Mouse (Mus musculus): ENCODE measurements around the gene Cfap45.

Cfap45 gene

DNA sequence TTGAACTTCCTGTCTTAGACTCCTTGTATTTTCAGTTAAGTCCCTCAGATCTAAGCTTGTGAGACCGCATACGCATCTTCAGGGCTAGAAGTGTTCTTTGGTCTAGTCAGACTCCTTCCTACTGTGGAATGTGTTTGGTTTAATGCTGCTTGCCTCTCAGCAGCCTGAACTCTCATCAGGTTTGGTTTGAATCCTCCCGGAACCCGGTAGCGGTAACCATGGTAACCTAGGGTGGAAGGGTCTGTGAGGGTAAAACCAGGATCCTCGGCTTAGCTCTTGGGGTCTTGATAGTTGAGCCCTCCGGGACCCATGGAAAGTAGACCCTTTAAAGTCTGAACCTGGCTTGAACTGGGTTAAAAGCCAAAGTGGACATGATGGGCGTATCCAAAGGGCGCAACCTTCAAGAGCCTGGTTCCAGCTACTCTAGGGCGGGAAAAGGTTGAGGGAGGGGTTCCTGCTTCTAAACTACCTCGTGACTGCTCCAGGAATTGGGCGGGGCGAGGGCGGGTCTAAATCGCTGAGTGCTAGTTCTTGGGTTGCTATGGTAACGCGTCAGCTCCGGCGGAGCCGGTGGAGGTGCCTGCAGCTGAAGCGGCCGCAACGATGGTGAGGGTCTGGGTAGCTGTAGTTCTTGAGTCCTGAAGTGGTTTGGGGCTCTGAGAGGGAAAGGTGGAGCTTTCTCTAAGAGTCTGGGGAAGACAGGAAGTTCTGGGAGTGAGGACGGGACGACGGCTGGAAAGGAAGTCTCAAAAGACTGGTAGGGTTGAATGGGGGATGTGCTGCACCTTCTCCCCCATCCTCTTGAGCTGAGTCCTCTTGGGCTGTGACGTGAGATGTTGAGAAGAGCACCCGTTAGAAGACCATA lies at the start of gene Cfap45:
Cfap45 (plus strand) TSS at position 226 of the 865 bp plus-strand sequence.
- DNase-seq (ENCODE audit: low spot score) = peak; percentile 99

DNA sequence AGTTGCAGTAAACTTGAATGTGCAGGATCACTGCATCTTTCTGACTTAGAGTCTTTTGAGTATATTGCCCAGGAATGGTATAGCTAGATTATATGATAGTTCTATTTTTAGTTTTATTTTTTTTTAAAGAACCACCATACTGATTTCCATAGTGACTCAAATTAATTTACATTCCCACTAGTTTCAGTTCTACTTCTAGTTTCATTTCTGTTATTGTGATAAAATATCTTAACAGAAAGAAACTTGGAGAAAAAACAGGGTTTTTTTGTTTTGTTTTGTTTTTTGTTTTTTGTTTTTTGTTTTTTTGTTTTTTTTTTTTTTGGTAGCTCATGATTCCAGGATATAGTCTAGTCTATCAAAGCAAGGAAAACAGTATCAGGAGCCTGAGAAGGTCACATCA lies 47.7 kb upstream of the Cfap45 start:
- no peak for DNase-seq (ENCODE audit: low spot score)

DNA sequence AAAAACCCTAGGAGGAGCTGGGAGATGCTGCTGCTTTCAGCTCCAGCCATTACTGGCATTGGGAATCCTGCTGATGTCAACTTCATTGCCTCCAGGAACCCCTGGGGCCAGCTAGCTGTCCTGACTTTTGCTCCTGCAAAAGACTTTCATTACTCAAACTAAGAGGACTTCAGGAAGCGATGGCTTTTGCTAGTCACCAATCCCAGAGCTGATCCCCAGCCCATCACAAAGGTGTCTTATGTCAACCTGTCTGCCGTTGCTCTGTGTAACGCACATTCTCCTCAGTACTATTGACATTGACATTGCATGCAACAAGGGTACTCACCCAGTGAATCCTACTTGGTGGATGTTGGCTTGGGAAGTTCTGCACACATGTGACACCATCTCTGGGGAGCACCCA lies 46.4 kb upstream of the Cfap45 start:
- no peak for DNase-seq (ENCODE audit: low spot score)

DNA sequence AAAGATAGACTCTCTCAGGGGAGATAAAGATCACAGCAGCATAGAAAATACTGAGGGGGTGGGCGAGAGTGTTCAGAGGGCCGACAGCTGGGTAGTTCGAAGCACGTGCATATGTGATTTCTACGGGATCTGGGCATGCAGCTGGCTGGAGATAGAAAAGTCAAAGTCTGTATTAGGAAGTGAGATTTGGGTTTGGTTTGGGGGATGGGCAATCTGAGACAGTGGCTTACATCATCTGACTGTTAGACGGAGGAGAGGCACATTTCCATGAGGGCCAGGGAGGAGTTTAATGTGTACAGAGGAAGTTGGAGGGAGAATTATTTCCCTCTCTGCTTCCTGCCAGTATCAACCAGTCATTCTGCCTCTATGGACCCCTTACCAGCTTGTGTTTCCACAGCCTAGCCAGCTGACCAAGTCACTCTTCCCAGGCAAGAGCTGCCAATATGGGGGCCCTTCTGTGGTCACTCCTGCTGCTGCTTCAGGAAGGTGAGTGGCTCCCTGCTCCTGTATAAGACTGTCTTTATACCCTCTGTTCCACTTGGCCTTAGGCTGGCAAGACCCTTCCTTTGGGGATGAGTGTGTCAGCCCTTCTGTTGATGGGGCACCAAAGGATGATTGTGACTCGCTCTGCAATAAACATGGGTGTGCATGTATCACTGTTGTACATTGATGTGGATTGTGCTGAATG lies 45.4 kb upstream of the Cfap45 start, which contains the start of gene Slamf9:
Slamf9 (plus strand) TSS at position 305 of the 688 bp plus-strand sequence.
- DNase-seq (ENCODE audit: low spot score) = no peak

DNA sequence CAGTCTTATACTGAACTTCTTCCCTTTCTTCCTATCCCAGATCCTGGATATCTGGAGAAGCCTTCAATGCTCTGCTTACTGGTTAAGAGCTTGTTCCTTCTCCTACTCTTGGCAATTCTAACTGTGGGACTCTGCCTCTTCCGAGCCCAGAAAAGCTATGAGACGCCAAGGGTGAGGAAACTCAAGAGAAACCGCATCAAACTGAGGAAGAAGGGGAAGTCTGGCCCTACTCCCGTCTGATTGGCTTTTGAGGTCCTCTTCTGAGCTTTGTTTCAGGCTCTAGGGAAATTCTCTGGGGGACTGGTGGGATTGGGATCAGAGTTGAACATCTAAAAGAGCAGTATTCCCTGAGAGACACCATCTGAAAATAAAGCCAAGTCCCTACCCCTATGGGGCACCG lies 42.6 kb upstream of the Cfap45 start:
- no peak for DNase-seq (ENCODE audit: low spot score)

DNA sequence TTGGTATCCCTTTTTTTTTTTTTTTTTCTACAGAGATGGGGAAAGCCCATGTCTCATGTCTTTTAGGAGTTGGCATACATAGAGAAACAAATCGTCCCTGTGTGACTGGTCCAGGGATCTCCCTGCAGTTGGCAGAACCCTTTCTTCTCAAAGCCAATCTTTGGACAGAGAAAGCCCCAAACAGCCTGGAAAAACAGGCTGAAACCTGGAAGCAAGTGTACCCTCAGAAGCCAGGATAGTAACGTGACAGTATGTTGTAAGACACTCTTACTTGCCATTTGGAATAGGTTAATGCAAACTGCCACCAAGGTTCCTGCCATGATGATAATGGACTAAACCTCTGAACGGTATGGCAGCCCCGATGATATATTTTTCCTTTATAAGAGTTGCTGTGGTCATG lies 40.2 kb upstream of the Cfap45 start:
- no peak for DNase-seq (ENCODE audit: low spot score)

- no peak for DNase-seq (ENCODE audit: low spot score)
Measured at GRCm38 (mm10) chr1:172481111-172481510, 39.5 kb upstream of the Cfap45 start.

DNA sequence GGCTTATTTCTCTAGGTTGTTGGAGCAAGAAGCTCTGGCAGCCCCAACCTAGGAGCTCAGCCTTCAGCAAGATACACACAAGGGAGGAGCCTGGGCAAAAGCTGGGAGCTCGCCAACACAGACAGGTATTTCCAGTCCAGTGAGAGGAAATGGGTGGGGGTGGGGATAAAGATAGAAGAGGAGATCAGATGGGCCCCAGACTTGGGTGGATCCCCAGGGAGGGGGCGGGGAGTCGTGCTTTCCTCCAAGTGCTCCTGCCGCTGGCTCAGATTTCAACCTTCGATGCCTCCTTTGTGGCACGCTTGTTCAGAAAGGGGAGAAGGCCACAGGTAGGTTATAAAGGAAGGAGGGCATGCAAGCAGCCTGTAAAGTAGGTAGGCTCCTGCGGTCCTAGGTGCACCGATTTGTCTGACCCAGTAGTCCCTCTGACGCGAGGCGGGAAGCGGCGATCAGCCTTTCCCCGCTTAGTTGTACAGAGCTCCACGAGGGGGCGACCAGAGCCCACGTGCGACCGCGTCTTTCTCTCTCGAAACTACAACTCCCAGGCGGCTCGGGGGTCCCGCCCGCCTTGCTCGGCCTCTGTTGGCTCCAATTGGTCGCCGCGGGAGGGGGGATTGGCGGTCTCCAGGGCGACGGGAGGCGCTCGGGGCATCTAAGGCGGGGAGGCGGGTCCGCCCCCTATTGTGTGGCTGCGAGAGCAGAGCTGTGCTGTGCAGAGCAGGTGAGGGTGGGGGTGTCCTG lies 38.9 kb upstream of the Cfap45 start, which contains the start of gene Igsf9:
Igsf9 (plus strand) TSS at position 249 of the 741 bp plus-strand sequence.
- DNase-seq (ENCODE audit: low spot score) = peak; percentile 98

GRCm38 (mm10) chr1:172482518-172483360 lies 37.9 kb upstream of the Cfap45 start:
- no peak for DNase-seq (ENCODE audit: low spot score)

- no peak for DNase-seq (ENCODE audit: low spot score)
Measured at GRCm38 (mm10) chr1:172483361-172483660, 37.3 kb upstream of the Cfap45 start.

- DNase-seq (ENCODE audit: low spot score) = no peak
Measured at GRCm38 (mm10) chr1:172484236-172484635, 36.4 kb upstream of the Cfap45 start.

DNA sequence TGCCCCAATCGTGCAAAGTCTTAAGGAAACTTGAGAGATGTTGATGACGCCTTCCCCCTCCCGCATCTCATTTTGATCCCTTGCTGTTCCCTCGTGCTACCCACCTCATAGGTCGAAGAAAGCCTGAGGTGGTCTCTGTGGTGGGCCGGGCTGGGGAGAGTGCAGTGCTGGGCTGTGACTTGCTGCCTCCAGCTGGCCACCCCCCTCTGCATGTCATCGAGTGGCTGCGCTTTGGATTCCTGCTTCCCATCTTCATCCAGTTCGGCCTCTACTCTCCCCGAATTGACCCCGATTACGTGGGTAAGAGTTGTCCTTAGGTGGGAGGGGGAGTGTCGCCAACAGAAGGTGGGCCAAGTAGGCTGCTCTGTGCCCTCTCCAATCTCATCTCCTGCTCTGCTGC lies 35.9 kb upstream of the Cfap45 start:
- DNase-seq (ENCODE audit: low spot score) = no peak

DNA sequence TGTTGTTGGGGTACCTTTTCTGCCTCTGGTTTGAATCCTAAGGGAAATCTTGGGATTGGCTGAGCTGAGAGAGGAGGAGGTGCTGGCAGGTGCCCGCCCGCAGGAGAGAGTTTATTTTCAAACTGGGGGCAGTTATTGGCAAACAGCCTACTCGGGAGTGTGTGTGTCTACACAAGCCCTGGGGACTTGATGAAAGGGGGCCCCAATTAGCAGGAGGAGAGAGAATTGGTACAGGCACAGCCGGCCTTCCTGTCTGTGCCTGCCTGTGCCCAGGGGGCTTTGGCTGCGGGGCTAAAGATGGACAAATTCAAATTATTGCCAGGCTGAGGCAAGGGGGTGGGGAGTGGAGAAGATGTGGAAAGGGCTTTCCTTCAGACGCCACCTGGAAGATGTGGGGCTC lies 34.8 kb upstream of the Cfap45 start:
- no peak for DNase-seq (ENCODE audit: low spot score)

DNA sequence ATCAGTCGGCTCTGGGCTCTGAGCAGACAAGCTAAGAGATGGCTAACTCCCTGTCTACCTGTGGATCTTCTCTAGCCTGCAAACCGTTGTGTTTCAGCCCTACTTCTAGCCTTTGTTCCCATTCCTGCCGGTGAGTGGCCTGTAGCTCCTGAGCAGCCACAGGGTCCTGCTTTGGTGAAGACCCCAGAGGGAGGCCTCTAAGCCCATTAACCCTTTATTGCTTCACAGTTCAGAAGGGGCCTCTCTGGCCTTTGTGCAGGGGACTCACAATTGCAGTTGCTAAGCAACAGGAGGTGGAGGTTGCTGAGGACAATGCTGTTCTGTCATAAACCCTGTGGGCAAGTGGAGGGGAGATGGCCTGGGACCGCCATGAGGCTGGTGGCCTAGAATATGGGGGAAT lies 34.4 kb upstream of the Cfap45 start:
- DNase-seq (ENCODE audit: low spot score) = peak; percentile 75

DNA sequence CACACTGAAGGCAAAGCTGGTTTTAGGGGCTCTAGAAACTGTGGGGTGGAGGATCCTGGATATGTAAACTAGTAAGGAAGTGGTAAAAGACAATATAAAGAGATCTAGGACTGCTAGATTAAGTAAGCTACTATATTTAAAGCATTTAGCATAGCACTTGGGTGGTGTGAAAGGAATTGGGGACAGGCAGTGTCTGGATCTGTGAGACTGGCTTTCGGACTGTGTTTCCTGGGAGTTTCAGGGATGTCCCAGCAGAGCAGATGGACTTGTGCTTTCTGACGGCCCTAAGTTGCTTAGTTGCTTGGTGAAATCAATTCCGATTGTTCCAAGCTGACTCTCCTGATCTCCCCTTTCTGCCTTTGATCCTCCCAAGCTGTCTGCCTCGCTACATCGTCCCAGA lies 34.0 kb upstream of the Cfap45 start:
- no peak for DNase-seq (ENCODE audit: low spot score)

DNA sequence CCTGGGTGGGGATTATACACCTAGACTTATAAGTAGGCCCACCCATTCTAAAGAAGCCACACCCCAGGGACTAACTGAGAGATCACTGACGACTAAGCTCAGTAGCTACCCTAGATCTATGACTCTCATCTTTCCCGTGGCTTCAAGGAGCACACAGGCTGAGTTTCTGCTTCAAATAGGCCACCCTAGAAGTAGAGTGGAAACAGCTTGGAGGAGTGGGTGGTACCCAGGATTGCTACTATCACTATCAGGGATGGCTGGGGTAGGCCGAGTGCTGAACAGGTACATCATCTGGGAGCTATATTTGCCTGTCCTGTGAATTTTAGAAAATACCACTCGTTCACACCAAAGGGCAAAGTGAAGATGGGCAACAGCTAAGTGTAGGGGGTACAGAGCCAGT lies 32.7 kb upstream of the Cfap45 start:
- DNase-seq (ENCODE audit: low spot score) = no peak

- DNase-seq (ENCODE audit: low spot score) = no peak
Measured at GRCm38 (mm10) chr1:172488831-172489230, 31.8 kb upstream of the Cfap45 start.

GRCm38 (mm10) chr1:172489585-172490250 lies 30.9 kb upstream of the Cfap45 start:
- DNase-seq (ENCODE audit: low spot score) = no peak

DNA sequence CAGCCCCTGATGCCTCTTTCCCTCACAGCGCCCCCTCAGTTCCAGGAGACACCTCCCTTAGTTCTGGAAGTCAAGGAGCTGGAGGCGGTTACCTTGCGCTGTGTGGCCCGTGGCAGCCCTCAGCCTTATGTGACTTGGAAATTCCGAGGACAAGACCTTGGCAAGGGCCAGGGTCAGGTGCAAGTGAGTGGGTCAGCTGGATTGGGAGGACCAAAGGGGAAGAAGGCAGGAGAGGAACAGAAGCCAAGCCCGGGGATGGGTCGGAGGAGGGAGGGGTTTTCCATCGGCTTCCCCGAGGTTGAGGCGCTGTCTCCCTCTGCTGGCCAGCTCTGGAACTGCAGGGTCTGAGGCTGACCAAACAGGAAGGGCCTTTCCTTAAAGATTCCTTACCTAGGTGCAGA lies 30.3 kb upstream of the Cfap45 start:
- peak; percentile 90 for DNase-seq (ENCODE audit: low spot score)

- DNase-seq (ENCODE audit: low spot score) = no peak
Measured at GRCm38 (mm10) chr1:172492047-172492446, 28.6 kb upstream of the Cfap45 start.

DNA sequence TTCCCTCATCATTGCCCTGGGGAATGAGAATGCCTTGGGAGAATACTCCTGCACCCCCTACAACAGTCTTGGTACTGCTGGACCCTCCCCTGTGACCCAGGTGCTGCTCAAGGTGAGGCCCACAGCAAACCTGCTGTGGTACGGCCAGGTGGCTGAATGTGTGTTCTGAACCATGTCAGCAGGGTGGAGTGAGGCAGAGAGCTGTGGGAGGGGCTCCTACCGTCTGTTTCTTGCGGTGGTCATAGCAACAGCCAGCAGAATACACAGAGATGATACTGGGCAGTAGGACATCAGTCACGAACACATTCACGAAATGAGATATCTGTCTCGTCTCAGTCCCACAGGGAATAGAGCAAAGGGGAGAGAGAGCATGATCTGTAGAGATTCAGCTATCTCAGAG lies 27.1 kb upstream of the Cfap45 start:
- DNase-seq (ENCODE audit: low spot score) = no peak

Measured in embryo, embryonic 10.5 days (tissue).